Mouse (Mus musculus) frontal cortex, postnatal 10 days (tissue): ENCODE measurements at regions not wholly inside any gene's neighbourhood (a gene's known extent, or its start where the extent isn't known, plus 50 kb on each side); places are given as distances from the start of the nearest gene placed in this dataset.

ENCODE experiments used
- DNase-seq, 2 experiments: peaks; one replicate each; pipeline ENCODE4 v3.0.0; 2022; ENCODE audit warnings: low spot score in 2 of 2, mixed read lengths in 1 of 2

DNA sequence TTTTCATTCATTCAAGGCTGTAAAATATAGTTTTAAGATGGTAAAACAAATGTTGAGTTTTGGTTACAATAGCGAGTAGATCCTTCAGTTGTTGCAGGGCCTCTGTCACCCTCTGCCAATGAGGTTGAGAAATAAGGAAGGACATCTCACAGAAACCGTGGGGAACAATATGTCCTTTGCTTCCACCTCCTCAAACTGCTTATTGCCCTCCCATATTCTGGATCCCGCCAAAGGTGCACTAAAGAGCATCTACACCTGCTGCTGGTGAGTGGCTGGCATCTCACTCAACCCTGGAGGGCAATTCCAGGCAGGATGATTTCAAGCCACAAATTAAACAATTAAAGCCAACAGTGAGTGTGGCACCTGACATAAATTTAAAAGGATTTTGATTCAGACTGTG lies 53.4 kb downstream of the Prr30 start:
- DNase-seq: no peak

DNA sequence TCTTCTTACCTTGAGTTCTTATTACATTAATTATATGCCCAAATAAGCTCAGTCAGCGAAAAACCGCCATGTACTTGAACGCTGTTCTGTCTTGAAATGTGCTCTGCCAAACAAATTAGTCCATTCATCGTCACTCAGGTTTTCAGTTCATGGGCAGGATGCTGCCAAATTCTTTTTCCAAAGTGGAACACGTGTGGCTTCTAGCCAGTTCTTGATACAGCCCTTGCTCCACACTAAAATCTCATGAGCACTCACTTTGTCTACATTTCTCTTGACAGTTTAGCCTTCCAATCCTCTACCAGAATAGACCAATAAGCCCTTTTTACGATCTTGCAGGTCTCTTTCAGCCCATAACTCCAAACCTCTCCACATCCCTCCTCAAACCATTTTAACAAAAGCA lies 62.7 kb downstream of the Prr30 start:
- peak in 1 of 2 experiments; percentile 3 for DNase-seq
